Mouse (Mus musculus) thymus, adult 2 months (tissue): ENCODE results near the gene Stoml1.

Source experiments
- CTCF ChIP-seq: fragments of 200-500 bp; IDR thresholded peaks from 2 replicates; pipeline ENCODE4 v1.5.1; 2012; ENCODE audit warnings: mild to moderate bottlenecking, control low read depth, low read length, moderate library complexity, borderline replicate concordance; ENCODE audit not compliant: control insufficient read depth, poor library complexity, insufficient read depth; ENCODE audit errors: extremely low read depth
- POLR2A ChIP-seq: fragments of 200-500 bp; IDR thresholded peaks from 2 replicates; pipeline ENCODE4 v1.6.1; 2012; ENCODE audit warnings: mild to moderate bottlenecking, low read length, control low read depth, moderate library complexity; ENCODE audit not compliant: control insufficient read depth, poor library complexity, insufficient read depth; ENCODE audit errors: extremely low read depth

DNA sequence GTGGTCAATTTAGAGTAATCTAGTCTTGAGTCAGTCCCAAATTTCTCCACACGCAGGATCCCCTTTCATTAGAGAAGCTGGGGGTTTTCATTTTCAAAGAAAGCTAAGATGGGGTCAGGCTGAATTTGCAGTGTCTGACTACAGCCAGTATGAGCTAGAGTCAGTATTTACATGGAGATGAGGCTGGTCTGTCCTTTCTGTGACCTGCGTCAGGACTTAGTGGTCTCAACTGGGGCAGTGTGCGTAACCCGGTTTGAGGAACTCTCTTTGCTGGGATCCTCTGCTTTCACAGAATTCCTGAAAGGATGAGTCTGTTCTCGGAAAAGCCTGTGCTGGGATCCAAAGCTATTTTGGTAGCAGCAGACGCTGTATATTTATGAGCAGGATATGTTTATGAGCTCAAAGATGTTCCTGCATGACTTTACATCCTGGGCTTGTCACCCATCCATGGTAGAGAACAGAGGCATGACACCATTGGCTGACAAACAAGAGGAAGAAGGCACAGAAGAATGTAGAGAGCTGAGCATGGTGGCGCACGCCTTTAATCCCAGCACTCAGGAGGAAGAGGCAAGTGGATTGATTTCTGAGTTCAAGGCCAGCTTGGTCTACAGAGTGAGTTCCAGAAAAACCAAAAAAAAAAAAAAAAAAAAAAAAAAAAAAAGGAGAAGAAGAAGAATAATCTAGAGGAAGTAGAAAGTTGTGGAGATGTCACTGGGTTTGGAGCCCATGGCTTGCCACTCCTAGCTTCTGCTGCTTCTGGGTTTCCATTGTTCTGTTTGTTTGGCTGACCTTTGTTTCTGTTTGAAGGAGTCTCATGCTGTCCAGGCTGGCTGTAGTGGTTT lies 43.3 kb upstream of the Stoml1 start:
- TF ChIP-seq CTCF = no peak
- no peak for TF ChIP-seq POLR2A
